Mouse (Mus musculus) MEL (cell line): ENCODE data around the gene 4933428G20Rik. TPM values are rescaled to one million over a fixed set of nuclear protein-coding genes. Genes with fewer than 3 reads are reported as not detected.

Experiments
- DNase-seq: peaks from one replicate; pipeline ENCODE4 v3.0.0; 2011; ENCODE audit warnings: low read depth, low spot score
- H3K27ac ChIP-seq: 2 replicates; pipeline ENCODE4 v1.5.1; 2012; ENCODE audit warnings: low read depth, mild to moderate bottlenecking, control low read depth, low read length, moderate library complexity; ENCODE audit not compliant: control insufficient read depth
- H3K27me3 ChIP-seq, 2 experiments: fragments of 150-350 bp in 1 of 2; sonication (generic) in 1 of 2; 2 replicates each; pipeline ENCODE4 v1.6.1; 2012; ENCODE audit warnings: low read length in 2 of 2, mild to moderate bottlenecking in 2 of 2, improper control_type of control experiment in 1 of 2, moderate library complexity in 1 of 2; ENCODE audit not compliant: insufficient read depth in 2 of 2, control insufficient read depth in 1 of 2
- H3K36me3 ChIP-seq, 2 experiments: 2 replicates each; pipeline ENCODE4 v1.6.1; 2012 to 2014; ENCODE audit warnings: low read length in 2 of 2, improper control_type of control experiment in 1 of 2, inconsistent platforms in 1 of 2, mild to moderate bottlenecking in 1 of 2; ENCODE audit not compliant: insufficient read depth in 2 of 2, control insufficient read depth in 1 of 2
- H3K4me1 ChIP-seq, 2 experiments: fragments of 150-350 bp in 1 of 2; sonication (generic) in 1 of 2; 2 replicates each; pipeline ENCODE4 v1.6.1; 2012; ENCODE audit warnings: low read length in 2 of 2, improper control_type of control experiment in 1 of 2, mild to moderate bottlenecking in 1 of 2; ENCODE audit not compliant: insufficient read depth in 2 of 2, control insufficient read depth in 1 of 2
- H3K4me3 ChIP-seq, 2 experiments: fragments of 150-350 bp in 1 of 2; sonication (generic) in 1 of 2; 2 replicates each; pipeline ENCODE4 v1.5.1; 2012; ENCODE audit warnings: low read depth in 2 of 2, low read length in 2 of 2, mild to moderate bottlenecking in 2 of 2, moderate library complexity in 2 of 2, control low read depth in 1 of 2, improper control_type of control experiment in 1 of 2; ENCODE audit not compliant: control insufficient read depth in 1 of 2, insufficient read depth in 1 of 2
- H3K79me2 ChIP-seq: 2 replicates; pipeline ENCODE4 v1.6.1; 2012; ENCODE audit warnings: mild to moderate bottlenecking, low read length, moderate library complexity; ENCODE audit not compliant: control insufficient read depth, poor library complexity, insufficient read depth
- H3K9ac ChIP-seq: 2 replicates; pipeline ENCODE4 v1.6.1; 2012; ENCODE audit warnings: low read depth, mild to moderate bottlenecking, control low read depth, low read length, moderate library complexity; ENCODE audit not compliant: control insufficient read depth, poor library complexity, severe bottlenecking
- H3K9me3 ChIP-seq: fragments of 150-350 bp; sonication (generic); replicated peaks from 2 replicates; pipeline ENCODE4 v1.6.1; 2012; ENCODE audit warnings: mild to moderate bottlenecking, low read length, improper control_type of control experiment, moderate library complexity; ENCODE audit not compliant: insufficient read depth
- CHD2 ChIP-seq: IDR thresholded peaks from 2 replicates; pipeline ENCODE4 v1.6.1; 2011; ENCODE audit warnings: low read length, improper control_type of control experiment
- CTCF ChIP-seq, 3 experiments: IDR thresholded peaks in 2 of 3; conservative IDR thresholded peaks in 1 of 3; 2 replicates each; pipeline ENCODE4 v1.5.1; 2011 to 2012; ENCODE audit warnings: low read length in 3 of 3, low read depth in 2 of 3, mild to moderate bottlenecking in 2 of 3, improper control_type of control experiment in 1 of 3, inconsistent platforms in 1 of 3, mixed read lengths in 1 of 3, moderate library complexity in 1 of 3; ENCODE audit not compliant: control insufficient read depth in 1 of 3, insufficient read depth in 1 of 3, poor library complexity in 1 of 3, severe bottlenecking in 1 of 3
- ELF1 ChIP-seq: IDR thresholded peaks from 2 replicates; pipeline ENCODE4 v1.6.1; 2014; ENCODE audit warnings: low read depth, mild to moderate bottlenecking, inconsistent platforms, low read length, improper control_type of control experiment, moderate library complexity
- EP300 ChIP-seq, 2 experiments: IDR thresholded peaks; 2 replicates each; pipeline ENCODE4 v1.6.1; 2011; ENCODE audit warnings: improper control_type of control experiment in 2 of 2, low read length in 2 of 2, low read depth in 1 of 2, mild to moderate bottlenecking in 1 of 2
- GABPA ChIP-seq: IDR thresholded peaks from 2 replicates; pipeline ENCODE4 v1.6.1; 2012; ENCODE audit warnings: low read depth, mild to moderate bottlenecking, inconsistent platforms, low read length, improper control_type of control experiment, moderate library complexity
- GATA1 ChIP-seq: IDR thresholded peaks from 2 replicates; pipeline ENCODE4 v1.6.1; 2011; ENCODE audit warnings: low read depth, low read length, improper control_type of control experiment
- HCFC1 ChIP-seq: IDR thresholded peaks from 2 replicates; pipeline ENCODE4 v1.6.1; 2012; ENCODE audit warnings: low read depth, mild to moderate bottlenecking, inconsistent platforms, low read length, improper control_type of control experiment, moderate library complexity
- JUND ChIP-seq: IDR thresholded peaks from 2 replicates; pipeline ENCODE4 v1.6.1; 2011; ENCODE audit warnings: low read depth, mild to moderate bottlenecking, improper control_type of control experiment, low read length
- KAT2A ChIP-seq: conservative IDR thresholded peaks from 2 replicates; pipeline ENCODE4 v1.6.1; 2012; ENCODE audit warnings: low read depth, low read length, improper control_type of control experiment, inconsistent platforms
- MAX ChIP-seq: IDR thresholded peaks from 2 replicates; pipeline ENCODE4 v1.6.1; 2011; ENCODE audit warnings: low read length, improper control_type of control experiment
- MEF2A ChIP-seq: IDR thresholded peaks from 2 replicates; pipeline ENCODE4 v1.6.1; 2014; ENCODE audit warnings: low read depth, mild to moderate bottlenecking, inconsistent platforms, low read length, improper control_type of control experiment; ENCODE audit not compliant: poor library complexity, insufficient replicate concordance, severe bottlenecking; ENCODE audit errors: extremely low read depth
- NRF1 ChIP-seq: IDR thresholded peaks from 2 replicates; pipeline ENCODE4 v1.6.1; 2014; ENCODE audit warnings: low read depth, mild to moderate bottlenecking, inconsistent platforms, low read length, improper control_type of control experiment, moderate library complexity; ENCODE audit not compliant: poor library complexity, insufficient read depth, severe bottlenecking
- RAD21 ChIP-seq: IDR thresholded peaks from 2 replicates; pipeline ENCODE4 v1.6.1; 2011; ENCODE audit warnings: mild to moderate bottlenecking, low read depth, low read length, improper control_type of control experiment
- RCOR1 ChIP-seq: IDR thresholded peaks from 2 replicates; pipeline ENCODE4 v1.6.1; 2012; ENCODE audit warnings: low read depth, mild to moderate bottlenecking, inconsistent platforms, low read length, improper control_type of control experiment
- SIN3A ChIP-seq: IDR thresholded peaks from 2 replicates; pipeline ENCODE4 v1.6.1; 2012; ENCODE audit warnings: low read length, improper control_type of control experiment, inconsistent platforms
- TBP ChIP-seq: IDR thresholded peaks from 2 replicates; pipeline ENCODE4 v1.8.0; 2011; ENCODE audit warnings: low read depth, low read length, improper control_type of control experiment
- UBTF ChIP-seq: IDR thresholded peaks from 2 replicates; pipeline ENCODE4 v1.6.1; 2012; ENCODE audit warnings: low read depth, mild to moderate bottlenecking, inconsistent platforms, low read length, improper control_type of control experiment, moderate library complexity, borderline replicate concordance; ENCODE audit not compliant: insufficient read depth
- USF2 ChIP-seq, 2 experiments: IDR thresholded peaks; 2 replicates each; pipeline ENCODE4 v1.6.1; 2011 to 2012; ENCODE audit warnings: improper control_type of control experiment in 2 of 2, low read length in 2 of 2, borderline replicate concordance in 1 of 2, inconsistent platforms in 1 of 2, low read depth in 1 of 2, mild to moderate bottlenecking in 1 of 2; ENCODE audit not compliant: insufficient read depth in 1 of 2
- ZKSCAN1 ChIP-seq: IDR thresholded peaks from 2 replicates; pipeline ENCODE4 v1.6.1; 2012; ENCODE audit warnings: low read depth, mild to moderate bottlenecking, inconsistent platforms, low read length, improper control_type of control experiment, moderate library complexity
- ZMIZ1 ChIP-seq: IDR thresholded peaks from 2 replicates; pipeline ENCODE4 v1.6.1; 2012; ENCODE audit warnings: low read depth, mild to moderate bottlenecking, inconsistent platforms, low read length, improper control_type of control experiment, moderate library complexity
- polyA plus RNA-seq, 2 experiments: library from polyadenylated mRNA; stranded (reverse) in 1 of 2; unstranded in 1 of 2; fragments of >175 nt in 1 of 2; fragments of >200 nt in 1 of 2; gene quantifications; 2 replicates each; pipeline versions ENCODE4 v1.2.1 to v1.2.4; 2012; ENCODE audit warnings: low replicate concordance in 2 of 2, low read depth in 1 of 2; ENCODE audit not compliant: insufficient read length in 2 of 2, insufficient read depth in 1 of 2, missing spikeins in 1 of 2
- total RNA-seq: library from RNA; depleted of rRNA; stranded (reverse); fragments of 300-350 nt; gene quantifications from 2 replicates; pipeline ENCODE4 v1.2.3, GENCODE M21; 2012

4933428G20Rik gene
- total and polyA plus RNA-seq, 3 experiments = 0.15 TPM; not detected in 2

DNA sequence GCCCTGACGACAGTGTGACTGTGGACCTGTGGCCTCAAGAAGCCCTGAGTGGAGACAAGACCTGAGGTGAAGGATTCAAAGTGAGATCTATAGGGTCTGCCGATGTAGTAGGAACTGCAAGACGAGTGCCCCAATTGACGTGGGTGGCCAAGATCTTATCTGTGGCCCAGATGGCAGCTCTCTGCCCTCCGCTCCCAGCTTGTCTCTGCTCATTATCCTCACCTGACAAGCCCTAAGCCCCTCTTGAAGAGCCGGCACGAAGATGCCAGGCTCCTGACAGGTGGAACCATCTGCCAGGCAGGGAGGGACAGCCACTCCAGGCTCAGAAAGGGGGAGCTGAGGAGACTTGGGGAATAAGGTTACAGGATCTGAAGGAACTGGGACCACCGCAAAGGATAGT, 32.2 kb upstream of the 4933428G20Rik start:
- Histone ChIP-seq H3K9ac (peak overlapping the region; percentile 58), H3K27ac (peak overlapping the region; percentile 8), H3K79me2 (no peaks in the 10 kb centered on the region), H3K4me1 (peaks cover 4 to 11% of the 10 kb centered on the region in 2 experiments), H3K36me3 (no peaks in the 10 kb centered on the region), H3K9me3 (no peaks in the 10 kb centered on the region), H3K4me3 (peak overlapping the region; percentile 58 to 59), H3K27me3 (no peaks in the 10 kb centered on the region; a peak in 2 of 4 replicates)
- DNase-seq = no peak
- TF ChIP-seq RAD21 (no peak), MEF2A (no peak), HCFC1 (no peak), MAX (peak; percentile 32; the same call in 1 of the 2 replicates), ZMIZ1 (no peak), SIN3A (peak; percentile 16; the same call in 1 of the 2 replicates), GATA1 (peak; percentile 23), GABPA (no peak), NRF1 (no peak), CTCF (IDR thresholded peaks at IDR 0.05 in 2 of 3, conservative IDR thresholded peaks at IDR 0.05 in 1 of 3; ENCODE audit: control insufficient read depth in 1 of 3, insufficient read depth in 1 of 3, low read depth in 2 of 3, low read length in 3 of 3, poor library complexity in 1 of 3, severe bottlenecking in 1 of 3) (no peak), EP300 (IDR thresholded peaks at IDR 0.05; ENCODE audit: low read depth in 1 of 2, low read length in 2 of 2) (no peak), KAT2A (no peak), TBP (0 out of 2 replicates have a peak, but pooled peaks have one; percentile 0), UBTF (no peak), CHD2 (no peak), ELF1 (no peak), JUND (no peak), USF2 (IDR thresholded peaks at IDR 0.05; ENCODE audit: borderline replicate concordance in 1 of 2, insufficient read depth in 1 of 2, low read depth in 1 of 2, low read length in 2 of 2) (no peak), RCOR1 (no peak), ZKSCAN1 (no peak)
